Mouse (Mus musculus) gonadal fat pad, adult 2 months (tissue): ENCODE measurements around the gene Morc2a. TPM values are rescaled to one million over a fixed set of nuclear protein-coding genes. Genes with fewer than 3 reads are reported as not detected.
"Not testable (repeated sequence)": the region's sequence is repeated elsewhere in the genome, so short reads cannot be mapped to it uniquely, and the experiment has no call there.

ENCODE experiments used
- DNase-seq: peaks from one replicate; pipeline ENCODE4 v3.0.0-alpha.2; 2012; ENCODE audit warnings: low read depth
- polyA plus RNA-seq: library from polyadenylated mRNA; depleted of rRNA; stranded (reverse); fragments of >200 nt; gene quantifications from 2 replicates; pipeline ENCODE4 v1.2.3, GENCODE M21; 2012; rRNA removed

Gene Morc2a
- 9.0 and 10.1 TPM in 2 replicates for polyA plus RNA-seq

DNA sequence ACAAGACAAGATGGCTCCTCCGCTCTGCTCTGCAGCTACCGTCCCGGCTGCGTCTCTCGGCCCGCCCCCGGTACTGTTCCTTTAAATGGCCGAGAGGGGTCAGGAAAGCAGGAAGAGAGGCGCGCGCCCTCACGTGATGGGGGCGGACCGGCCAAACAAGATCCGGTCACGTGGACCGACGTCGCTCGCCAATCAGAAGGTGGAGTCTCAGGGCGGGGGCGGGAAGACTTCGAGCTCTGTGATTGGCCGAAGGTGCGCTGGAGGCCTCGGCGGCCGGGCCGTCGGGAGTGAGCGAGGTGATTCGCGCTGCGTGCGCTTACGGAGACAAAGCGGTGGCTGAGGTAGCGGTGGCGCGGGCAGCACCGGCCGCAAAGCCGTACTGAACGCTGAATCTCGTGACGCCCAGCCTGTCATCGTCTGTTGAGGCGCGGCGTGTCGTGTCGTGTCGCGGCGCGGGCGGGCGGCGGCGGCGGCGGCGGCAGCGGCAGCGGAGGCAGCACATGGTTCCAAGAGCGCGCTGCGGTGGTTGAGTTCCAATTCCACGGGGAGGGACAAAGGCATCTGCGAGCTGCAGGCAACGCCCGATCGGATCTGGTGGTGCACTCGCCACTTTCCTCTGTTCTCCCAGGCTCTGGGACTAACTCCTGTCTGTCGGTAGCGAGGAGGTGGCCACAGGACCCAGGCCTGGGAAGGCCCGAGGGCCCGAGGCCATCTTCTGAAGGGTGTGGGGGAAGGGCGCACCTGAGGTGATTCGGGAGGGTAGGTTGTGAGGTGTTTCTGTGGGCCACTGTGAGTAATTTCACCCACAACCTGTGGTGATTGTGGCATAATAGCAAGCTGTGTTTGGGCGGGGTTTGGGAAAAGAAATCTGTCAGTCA is at the start of gene Morc2a:
Gene Morc2a (plus strand): TSS at position 228 of the 878 bp plus-strand sequence.
- DNase-seq, result peak; percentile 72

GRCm38 (mm10) chr11:3601966-3602365 is 47.0 kb upstream of the Morc2a start:
- not testable (repeated sequence) for DNase-seq

GRCm38 (mm10) chr11:3602687-3603086 is 46.3 kb upstream of the Morc2a start:
- DNase-seq, result not testable (repeated sequence)

- DNase-seq, result no peak
These were observed 42.5 kb upstream of the Morc2a start for GRCm38 (mm10) chr11:3606456-3606855.

- no peak for DNase-seq
These were observed 33.4 kb upstream of the Morc2a start for GRCm38 (mm10) chr11:3615576-3615975.

DNA sequence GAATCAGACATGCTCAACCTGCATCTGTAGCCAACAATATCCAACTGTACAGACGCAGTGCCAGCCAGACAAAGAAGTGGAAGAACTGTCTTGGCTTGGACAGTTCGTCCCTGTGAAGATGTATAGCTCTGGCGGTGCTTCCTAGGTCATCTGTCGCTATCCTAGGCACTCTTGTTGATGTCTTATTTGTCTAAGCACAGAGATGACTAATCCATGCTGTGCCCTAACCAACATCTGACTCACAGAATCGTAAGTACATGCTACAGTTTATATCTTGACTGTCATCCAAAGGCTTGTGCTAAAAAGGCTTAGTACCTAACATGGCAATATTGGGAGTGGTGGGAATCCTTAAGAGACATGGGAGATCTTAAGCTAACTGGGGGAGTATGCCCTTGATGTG is 26.2 kb upstream of the Morc2a start:
- DNase-seq, result no peak

DNA sequence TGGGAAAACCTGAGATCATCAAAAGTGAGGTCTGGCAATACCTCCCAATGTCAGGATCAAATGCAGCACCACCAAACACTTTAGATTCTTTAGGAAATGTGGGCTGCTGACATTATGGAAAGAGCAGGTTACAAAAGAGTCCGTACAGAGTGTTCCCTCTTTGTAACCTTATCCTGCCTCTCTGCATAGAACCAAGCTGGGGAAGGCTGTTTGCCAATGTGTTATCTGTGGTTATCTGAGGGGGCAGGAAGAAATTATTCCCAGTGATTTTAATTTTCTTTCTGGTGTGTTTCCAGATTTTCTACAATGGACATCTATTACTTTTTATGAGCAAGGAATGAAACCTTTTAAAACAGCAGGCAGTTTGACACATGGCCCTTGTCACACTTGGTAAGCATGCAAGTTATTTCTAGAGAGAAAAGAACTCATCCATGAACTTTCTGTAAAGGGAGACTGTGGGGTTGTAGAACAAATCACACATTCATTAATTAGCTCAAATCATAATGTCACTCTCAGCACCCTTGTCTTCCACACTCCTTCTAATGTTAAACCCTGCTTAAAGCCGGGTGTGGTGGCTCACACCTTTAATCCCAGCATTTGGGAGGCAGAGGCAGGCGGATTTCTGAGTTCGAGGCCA is 24.5 kb upstream of the Morc2a start:
- no peak for DNase-seq

DNA sequence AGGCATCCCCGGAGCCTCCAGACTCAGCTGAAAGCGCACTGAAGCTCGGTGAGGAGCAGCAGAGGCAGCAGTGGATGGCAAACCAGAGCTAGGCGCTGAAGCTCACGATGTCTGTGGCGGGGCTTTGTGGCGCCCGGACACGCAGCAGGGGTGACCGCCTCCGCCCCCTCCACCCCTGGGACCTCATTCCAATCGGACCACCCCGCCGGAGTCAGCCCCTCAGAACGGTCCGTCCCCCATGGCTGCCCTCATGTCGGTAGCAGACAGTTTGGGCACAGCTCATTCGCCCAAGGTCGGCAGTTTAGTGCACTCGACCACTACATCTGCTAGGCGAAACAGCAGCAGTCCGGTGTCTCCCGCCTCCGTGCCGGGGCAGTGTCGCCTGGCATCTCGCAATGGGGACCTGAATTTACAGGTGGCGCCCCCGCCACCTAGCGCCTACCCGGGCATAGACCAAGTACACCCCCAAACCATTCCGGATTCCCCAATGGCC is 19.9 kb upstream of the Morc2a start:
- no peak for DNase-seq

DNA sequence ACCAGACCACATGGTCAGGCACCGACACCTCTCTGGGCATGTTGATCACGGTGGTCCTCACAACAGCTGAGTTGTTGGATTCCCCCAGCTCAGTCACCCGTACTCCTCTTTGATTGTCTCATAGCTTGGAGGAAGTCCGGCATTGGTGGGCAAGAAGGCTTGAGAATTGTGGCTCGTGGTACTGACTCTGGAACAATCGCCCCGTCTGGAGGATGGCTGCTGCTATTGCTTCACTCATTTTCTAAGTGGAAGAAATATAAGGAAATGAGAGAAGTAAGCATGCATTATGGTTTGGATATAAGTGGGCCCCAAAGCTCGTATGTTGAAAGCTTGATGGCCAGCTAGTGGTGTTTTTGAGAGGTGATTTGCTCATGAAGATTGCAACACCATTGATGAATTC is 15.7 kb upstream of the Morc2a start:
- not testable (repeated sequence) for DNase-seq

GRCm38 (mm10) chr11:3647688-3648087 is 1.3 kb upstream of the Morc2a start:
- DNase-seq, result no peak

GRCm38 (mm10) chr11:3648305-3648963 is 557 bp upstream of the Morc2a start:
- DNase-seq, result no peak

DNA sequence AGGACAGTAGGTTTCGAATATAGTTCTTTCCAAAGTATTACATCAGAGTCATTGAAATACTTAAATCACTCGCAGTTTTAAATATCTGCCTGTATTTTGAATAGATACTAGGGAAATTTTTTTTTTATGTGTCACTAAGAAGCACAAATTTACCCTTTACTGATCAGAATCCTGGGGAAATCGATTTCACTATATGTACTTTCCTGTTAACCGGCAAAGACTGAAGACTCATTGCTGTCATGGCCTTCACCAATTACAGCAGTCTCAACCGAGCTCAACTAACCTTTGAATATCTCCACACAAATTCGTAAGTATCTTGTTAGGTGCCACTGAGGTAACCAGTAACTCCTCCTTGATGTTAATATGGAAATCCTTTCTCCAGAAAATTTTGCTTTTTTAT is 1.1 kb downstream of the Morc2a start:
- DNase-seq, result no peak

GRCm38 (mm10) chr11:3661964-3662363 is 13.0 kb downstream of the Morc2a start:
- no peak for DNase-seq

GRCm38 (mm10) chr11:3667506-3667905 is 18.5 kb downstream of the Morc2a start:
- no peak for DNase-seq

- no peak for DNase-seq
These were observed 19.8 kb downstream of the Morc2a start for GRCm38 (mm10) chr11:3668768-3669167.

- no peak for DNase-seq
These were observed 20.9 kb downstream of the Morc2a start for GRCm38 (mm10) chr11:3669849-3670248.

DNA sequence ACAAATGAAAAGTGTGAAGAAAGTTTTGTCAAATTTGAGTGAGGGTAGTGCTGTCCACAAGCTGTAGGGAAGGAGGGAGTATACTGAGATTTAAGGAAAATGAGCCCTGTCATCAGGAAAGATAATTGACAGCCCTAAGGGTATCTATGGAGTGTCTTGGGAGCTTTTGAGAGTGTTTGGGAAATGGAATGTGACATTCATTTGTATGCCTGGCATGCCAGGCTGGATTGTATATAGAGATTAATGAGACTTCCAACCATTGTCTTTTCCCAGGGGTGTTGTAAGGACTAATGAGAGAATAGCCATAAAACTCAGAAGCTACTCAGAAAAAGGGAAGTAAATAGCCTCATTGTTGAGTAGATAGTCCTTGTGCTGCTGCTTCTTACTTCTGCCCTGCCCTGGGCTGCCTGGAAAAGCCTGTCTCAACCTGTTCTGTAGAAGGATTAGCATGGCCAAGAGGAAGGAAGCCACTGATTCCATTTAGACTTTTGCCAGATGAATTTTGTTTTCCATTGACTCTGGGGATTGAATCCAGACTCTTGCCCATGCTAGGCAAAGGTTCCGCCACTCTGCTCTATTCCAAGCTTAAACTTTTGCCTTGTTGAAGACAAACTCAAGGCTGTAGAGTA is 22.1 kb downstream of the Morc2a start:
- DNase-seq, result no peak

DNA sequence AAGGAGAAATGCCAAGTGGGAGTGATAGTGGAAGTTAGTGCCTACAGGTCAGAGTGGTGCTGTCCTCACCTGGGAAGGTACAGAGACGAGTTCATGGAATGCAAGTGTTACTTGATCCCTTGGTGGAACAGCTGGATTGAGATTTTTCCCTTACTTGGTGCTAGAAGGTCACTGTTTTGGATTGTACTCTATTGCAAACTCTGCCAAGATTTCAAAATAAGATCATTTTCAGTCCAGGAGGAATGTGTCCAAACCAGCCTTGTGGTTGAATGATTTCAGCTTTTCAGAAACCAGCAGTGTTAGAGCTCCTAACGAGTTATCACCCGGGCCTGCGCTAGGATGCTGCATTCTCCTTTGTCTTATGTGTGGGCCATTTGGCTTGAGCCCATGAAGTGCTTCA is 25.6 kb downstream of the Morc2a start:
- no peak for DNase-seq

GRCm38 (mm10) chr11:3676423-3676822 is 27.4 kb downstream of the Morc2a start:
- DNase-seq, result no peak

GRCm38 (mm10) chr11:3677204-3677603 is 28.2 kb downstream of the Morc2a start:
- no peak for DNase-seq

- DNase-seq, result no peak
These were observed 30.8 kb downstream of the Morc2a start for GRCm38 (mm10) chr11:3679771-3680170.

- DNase-seq, result no peak
These were observed 34.7 kb downstream of the Morc2a start for GRCm38 (mm10) chr11:3683696-3684095.
